Mouse (Mus musculus) myocyte (in vitro differentiated cells): ENCODE results near the gene Socs4. TPM values are rescaled to one million over a fixed set of nuclear protein-coding genes. Genes with fewer than 3 reads are reported as not detected.

Experiments used
- H3K27me3 ChIP-seq: one replicate; pipeline ENCODE4 v1.6.1; 2011; ENCODE audit not compliant: control insufficient read depth, insufficient read depth, insufficient read length
- H3K36me3 ChIP-seq: one replicate; pipeline ENCODE4 v1.6.1; 2011; ENCODE audit not compliant: control insufficient read depth, insufficient read depth
- H3K4me2 ChIP-seq: one replicate; pipeline ENCODE4 v1.6.1; 2011; ENCODE audit warnings: low read depth, control low read depth
- H3K4me3 ChIP-seq: one replicate; pipeline ENCODE4 v1.5.1; 2011; ENCODE audit warnings: mild to moderate bottlenecking, control low read depth, moderate library complexity
- H3K79me2 ChIP-seq: one replicate; pipeline ENCODE4 v1.6.1; 2011; ENCODE audit not compliant: control insufficient read depth, insufficient read depth
- H3ac ChIP-seq: one replicate; pipeline ENCODE4 v1.6.1; 2011; ENCODE audit not compliant: control insufficient read depth, insufficient read length
- CEBPB ChIP-seq: IDR thresholded peaks from 2 replicates; pipeline ENCODE4 v1.6.1; 2011; ENCODE audit warnings: mild to moderate bottlenecking, moderate library complexity; ENCODE audit not compliant: poor library complexity, insufficient read depth, severe bottlenecking
- E2F4 ChIP-seq: IDR thresholded peaks from one replicate; pipeline ENCODE4 v1.6.1; 2011; ENCODE audit warnings: mild to moderate bottlenecking, control low read depth, moderate library complexity; ENCODE audit not compliant: insufficient read depth
- MAX ChIP-seq: IDR thresholded peaks from one replicate; pipeline ENCODE4 v1.6.1; 2011; ENCODE audit warnings: low read depth, mild to moderate bottlenecking, control low read depth
- MYOD1 ChIP-seq, 3 experiments: IDR thresholded peaks; one replicate each; pipeline ENCODE4 v1.6.1; 2011; ENCODE audit warnings: control low read depth in 2 of 3, low read depth in 2 of 3, mild to moderate bottlenecking in 2 of 3, moderate library complexity in 1 of 3; ENCODE audit not compliant: insufficient read length in 2 of 3, control insufficient read depth in 1 of 3
- MYOG ChIP-seq, 3 experiments: IDR thresholded peaks; one replicate each; pipeline ENCODE4 v1.6.1; 2011; ENCODE audit warnings: control low read depth in 2 of 3, low read depth in 2 of 3, mild to moderate bottlenecking in 2 of 3; ENCODE audit not compliant: insufficient read length in 2 of 3, control insufficient read depth in 1 of 3, insufficient read depth in 1 of 3
- POLR2A ChIP-seq: IDR thresholded peaks from one replicate; pipeline ENCODE4 v1.6.1; 2011; ENCODE audit warnings: low read depth, mild to moderate bottlenecking, control low read depth, moderate library complexity; ENCODE audit not compliant: insufficient read length
- POLR2AphosphoS2 ChIP-seq: IDR thresholded peaks from one replicate; pipeline ENCODE4 v1.6.1; 2011; ENCODE audit warnings: low read depth, control low read depth; ENCODE audit not compliant: insufficient read length
- REST ChIP-seq: IDR thresholded peaks from one replicate; pipeline ENCODE4 v1.6.1; 2011; ENCODE audit warnings: mild to moderate bottlenecking, control low read depth, moderate library complexity; ENCODE audit not compliant: insufficient read depth, insufficient read length
- SRF ChIP-seq: IDR thresholded peaks from one replicate; pipeline ENCODE4 v1.6.1; 2011; ENCODE audit warnings: low read depth; ENCODE audit not compliant: control insufficient read depth, insufficient read length
- TCF12 ChIP-seq: IDR thresholded peaks from one replicate; pipeline ENCODE4 v1.6.1; 2011; ENCODE audit warnings: mild to moderate bottlenecking, control low read depth; ENCODE audit not compliant: poor library complexity, insufficient read depth, severe bottlenecking
- TCF3 ChIP-seq: IDR thresholded peaks from one replicate; pipeline ENCODE4 v1.6.1; 2011; ENCODE audit warnings: low read depth, control low read depth; ENCODE audit not compliant: insufficient read length
- USF1 ChIP-seq: IDR thresholded peaks from one replicate; pipeline ENCODE4 v1.6.1; 2011; ENCODE audit warnings: low read depth, mild to moderate bottlenecking, control low read depth, moderate library complexity
- polyA plus RNA-seq: library from polyadenylated mRNA; unstranded; fragments of >200 nt; fragmentation: generic; extraction: Trizol; gene quantifications from one replicate; pipeline ENCODE4 v1.2.1, GENCODE M21; 2012; ENCODE audit warnings: missing spikeins

Socs4 gene
- polyA plus RNA-seq, 1 experiment, result 2.5 TPM

DNA sequence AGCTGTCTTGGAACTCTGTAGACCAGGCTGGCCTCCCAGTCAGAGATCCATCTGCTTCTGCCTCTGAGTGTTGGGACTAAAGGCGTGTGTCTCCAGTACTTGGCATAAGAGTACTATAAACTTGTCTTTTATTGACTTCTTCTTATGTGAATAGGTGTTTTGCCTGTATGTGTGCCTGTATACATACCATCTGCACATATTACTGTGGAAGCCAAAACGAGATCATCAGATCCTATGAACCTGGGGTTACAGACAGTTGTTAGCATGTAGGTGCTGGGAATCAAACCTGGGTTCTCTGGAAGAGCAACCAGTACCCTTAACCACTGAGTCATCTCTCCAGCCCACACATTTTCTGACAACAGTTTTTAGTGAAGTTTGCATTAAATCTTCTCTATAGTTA lies 7.0 kb upstream of the Socs4 start:
- Histone ChIP-seq H3K27me3 (no peaks in the 10 kb centered on the region), H3K36me3 (peaks cover 3% of the 10 kb centered on the region)
- TF ChIP-seq SRF (no peak), REST (no peak), MYOD1 (IDR thresholded peaks at IDR 0.05; ENCODE audit: control insufficient read depth in 1 of 3, insufficient read length in 2 of 3, low read depth in 2 of 3) (no peak)

DNA sequence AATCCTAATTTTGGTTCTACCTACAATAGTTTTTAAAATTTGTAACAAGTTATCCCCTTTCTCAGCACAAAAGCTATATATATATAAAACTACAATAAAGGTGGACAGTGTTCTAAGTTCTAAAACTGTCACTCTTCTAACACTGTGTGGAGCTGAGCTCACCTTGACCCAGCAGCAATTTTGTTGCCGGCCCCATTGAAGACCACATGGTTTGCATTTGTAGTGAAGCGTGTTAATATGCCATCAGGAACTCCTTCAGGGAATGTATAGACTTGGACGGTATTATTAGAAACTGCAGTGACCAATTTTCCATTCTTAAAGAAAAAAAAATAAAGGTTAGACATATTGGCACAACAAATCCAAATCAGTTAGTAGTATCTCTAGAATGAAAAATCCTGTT lies 3.0 kb upstream of the Socs4 start:
- TF ChIP-seq MYOD1 (IDR thresholded peaks at IDR 0.05; ENCODE audit: control insufficient read depth in 1 of 3, insufficient read length in 2 of 3, low read depth in 2 of 3) (no peak), TCF12 (no peak), POLR2A (no peak), MYOG (IDR thresholded peaks at IDR 0.05; ENCODE audit: control insufficient read depth in 1 of 3, insufficient read depth in 1 of 3, insufficient read length in 2 of 3, low read depth in 2 of 3) (no peak), POLR2AphosphoS2 (no peak), SRF (no peak), E2F4 (no peak), USF1 (no peak), MAX (no peak), CEBPB (no peak), REST (no peak), TCF3 (no peak)
- H3K79me2 ChIP-seq, result peaks cover 37% of the 10 kb centered on the region
- no peak overlapping the region for H3ac ChIP-seq
- H3K4me2 ChIP-seq, result no peak overlapping the region
- H3K27me3 ChIP-seq, result no peaks in the 10 kb centered on the region
- no peak overlapping the region for H3K4me3 ChIP-seq
- H3K36me3 ChIP-seq, result peaks cover 3% of the 10 kb centered on the region

More for the DNA sequence above, 7.0 kb upstream of the Socs4 start:
- Histone ChIP-seq H3K4me3 (no peak overlapping the region), H3ac (no peak overlapping the region), H3K79me2 (peaks cover 3% of the 10 kb centered on the region), H3K4me2 (no peak overlapping the region)

DNA sequence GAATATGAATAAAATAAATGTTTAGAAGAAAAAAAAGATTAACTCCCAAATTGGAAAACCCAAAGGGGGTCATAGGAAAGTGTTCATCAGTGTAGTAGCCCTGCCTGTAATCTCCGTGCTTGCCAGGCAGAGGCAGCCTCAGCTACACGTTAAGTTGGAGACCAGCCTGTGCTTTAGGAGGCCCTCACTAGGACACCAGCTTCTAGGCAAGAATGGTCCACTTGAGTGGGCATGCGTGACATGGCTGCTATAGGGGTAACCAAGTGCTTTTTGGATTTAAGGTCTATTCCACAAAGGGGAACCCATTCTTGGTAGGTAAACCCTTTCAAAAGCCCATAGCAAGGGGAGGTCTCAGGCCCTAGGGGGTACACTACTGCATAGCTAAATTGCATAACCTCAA lies 1.3 kb upstream of the Socs4 start:
- H3ac ChIP-seq, result no peak overlapping the region
- H3K4me2 ChIP-seq, result peak overlapping the region; percentile 85
- no peak for TF ChIP-seq SRF
- no peak for TF ChIP-seq TCF3
- no peak for TF ChIP-seq REST
- TF ChIP-seq CEBPB, result no peak
- no peak for TF ChIP-seq TCF12
- TF ChIP-seq POLR2A, result no peak
- no peak for TF ChIP-seq MAX
- no peak for TF ChIP-seq MYOG (IDR thresholded peaks at IDR 0.05; ENCODE audit: control insufficient read depth in 1 of 3, insufficient read depth in 1 of 3, insufficient read length in 2 of 3, low read depth in 2 of 3)
- no peak for TF ChIP-seq E2F4
- no peak for TF ChIP-seq MYOD1 (IDR thresholded peaks at IDR 0.05; ENCODE audit: control insufficient read depth in 1 of 3, insufficient read length in 2 of 3, low read depth in 2 of 3)
- TF ChIP-seq USF1, result no peak
- TF ChIP-seq POLR2AphosphoS2, result no peak
- H3K27me3 ChIP-seq, result no peaks in the 10 kb centered on the region
- H3K79me2 ChIP-seq, result peaks cover 54% of the 10 kb centered on the region
- H3K36me3 ChIP-seq, result no peaks in the 10 kb centered on the region
- peak overlapping the region; percentile 82 for H3K4me3 ChIP-seq

DNA sequence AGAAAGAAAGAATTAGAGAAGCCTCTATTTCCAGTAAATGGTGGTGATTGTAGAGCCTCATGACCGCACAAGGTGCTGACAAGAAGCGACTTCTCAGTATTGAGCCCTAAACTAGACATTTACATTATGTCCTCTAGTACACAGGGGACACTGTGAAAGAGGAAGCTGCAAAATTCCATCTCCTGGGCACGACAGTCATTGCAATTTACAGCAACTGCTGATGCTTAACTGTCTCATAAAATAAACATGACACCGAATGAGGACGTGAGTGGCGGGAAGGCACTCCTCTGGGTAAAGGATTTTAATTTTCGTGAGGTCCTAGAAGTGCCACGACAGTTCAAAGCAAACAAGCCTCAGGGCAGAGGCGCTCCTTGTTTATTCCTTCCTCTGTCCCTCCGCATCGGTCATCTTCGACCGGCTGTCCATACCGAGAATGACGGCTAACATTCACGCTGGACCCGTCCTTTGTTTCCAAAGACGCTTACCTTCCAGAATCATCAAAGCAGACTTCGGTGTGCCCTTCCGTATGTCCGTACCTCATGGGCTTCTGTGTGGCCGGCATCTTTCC lies 611 bp upstream of the Socs4 start:
- no peaks in the 10 kb centered on the region for H3K36me3 ChIP-seq
- peak overlapping the region; percentile 85 for H3K4me2 ChIP-seq
- H3K4me3 ChIP-seq, result peak overlapping the region; percentile 82
- peak overlapping the region; percentile 11 for H3ac ChIP-seq
- TF ChIP-seq POLR2A (no peak), TCF3 (no peak), REST (no peak), MAX (no peak), TCF12 (no peak), E2F4 (no peak), MYOG (IDR thresholded peaks at IDR 0.05; ENCODE audit: control insufficient read depth in 1 of 3, insufficient read depth in 1 of 3, insufficient read length in 2 of 3, low read depth in 2 of 3) (no peak)
- no peaks in the 10 kb centered on the region for H3K27me3 ChIP-seq
- H3K79me2 ChIP-seq, result peaks cover 61% of the 10 kb centered on the region

DNA sequence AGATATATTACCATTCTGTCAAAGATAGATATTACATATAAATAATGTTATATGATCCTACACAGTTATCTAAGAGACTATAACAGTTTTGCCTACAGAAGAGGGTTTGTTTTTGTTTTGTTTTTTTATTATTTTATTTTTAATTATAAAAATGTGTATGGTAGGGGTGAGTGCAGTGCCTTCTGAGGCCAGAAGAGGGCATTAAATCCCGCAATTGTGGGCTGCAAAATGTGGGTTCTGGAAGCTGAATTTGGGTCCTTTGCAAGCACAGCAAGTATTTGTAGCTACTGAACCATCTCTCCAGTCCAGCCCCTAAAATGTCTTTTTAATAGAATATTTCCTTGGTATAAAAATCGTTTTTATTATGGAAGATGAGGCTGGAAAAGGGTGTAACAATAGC lies 2.3 kb downstream of the Socs4 start:
- Histone ChIP-seq H3K4me2 (no peak overlapping the region), H3K36me3 (no peaks in the 10 kb centered on the region), H3K27me3 (no peaks in the 10 kb centered on the region), H3K4me3 (no peak overlapping the region), H3K79me2 (peaks cover 90% of the 10 kb centered on the region), H3ac (no peak overlapping the region)
- TF ChIP-seq USF1 (no peak), MYOG (IDR thresholded peaks at IDR 0.05; ENCODE audit: control insufficient read depth in 1 of 3, insufficient read depth in 1 of 3, insufficient read length in 2 of 3, low read depth in 2 of 3) (no peak), TCF3 (no peak), POLR2A (no peak)
